Mouse (Mus musculus): ENCODE measurements around the gene Cyp4a12b.
"Not testable (repeated sequence)": the region's sequence is repeated elsewhere in the genome, so short reads cannot be mapped to it uniquely, and the experiment has no call there.

The Cyp4a12b gene

GRCm38 (mm10) chr4:115411324-115411723 lies at the start of gene Cyp4a12b:
Cyp4a12b (plus strand) TSS chr4:115411624.
- not testable (repeated sequence) for DNase-seq

- DNase-seq = not testable (repeated sequence)
These were observed 45.8 kb upstream of the Cyp4a12b start for GRCm38 (mm10) chr4:115365624-115366023.

- DNase-seq = not testable (repeated sequence)
These were observed 43.4 kb upstream of the Cyp4a12b start for GRCm38 (mm10) chr4:115368067-115368466.

- DNase-seq = not testable (repeated sequence)
These were observed 15.2 kb upstream of the Cyp4a12b start for GRCm38 (mm10) chr4:115396256-115396655.

GRCm38 (mm10) chr4:115396950-115397349 lies 14.5 kb upstream of the Cyp4a12b start:
- not testable (repeated sequence) for DNase-seq

- DNase-seq = no peak
These were observed 39.2 kb downstream of the Cyp4a12b start for GRCm38 (mm10) chr4:115450577-115451137.

- DNase-seq = no peak
These were observed 40.9 kb downstream of the Cyp4a12b start, which contains the start of gene Cyp4a30b for GRCm38 (mm10) chr4:115452304-115452703. Cyp4a30b (plus strand) TSS chr4:115452604.

GRCm38 (mm10) chr4:115473585-115473984 lies 62.2 kb downstream of the Cyp4a12b start:
- DNase-seq = not testable (repeated sequence)

- DNase-seq = not testable (repeated sequence)
These were observed 64.6 kb downstream of the Cyp4a12b start for GRCm38 (mm10) chr4:115476051-115476450.

- no peak for DNase-seq
These were observed 69.7 kb downstream of the Cyp4a12b start for GRCm38 (mm10) chr4:115481006-115481652.
